29 mouse cellular contexts compared by ENCODE assay signal in the genomic region with DNA sequence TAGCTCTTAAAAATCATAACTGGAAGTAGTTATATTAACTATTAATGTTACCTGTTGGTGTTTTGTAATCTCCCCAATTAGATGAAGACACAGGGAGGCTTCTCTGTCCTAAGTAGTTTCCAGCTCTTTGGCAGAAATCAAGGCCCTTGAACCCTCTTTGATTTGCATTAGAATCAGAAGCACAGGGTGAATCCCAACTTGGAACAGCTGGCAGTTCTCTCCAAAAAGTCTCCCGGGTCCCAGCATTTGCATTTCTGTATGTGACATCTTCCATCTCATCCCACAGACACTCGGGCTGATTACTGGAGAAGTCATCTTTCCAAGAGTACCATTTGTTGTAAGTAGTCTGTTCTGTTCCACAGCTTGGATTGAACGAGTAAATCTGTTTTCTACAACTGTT. TPM values are rescaled to one million over a fixed set of nuclear protein-coding genes. Genes with fewer than 3 reads are reported as not detected.
A peak's percentile ranks its signal among the peaks of the same experiment; 100 is the strongest.
DNase-seq lines count a peak whose midpoint lies in the region; ATAC-seq and TF ChIP-seq lines count a peak whose summit lies in the region.
"Had no signal": no experiment of that assay in that cellular context is flagged by ENCODE, and none has a peak within 500 bp of the region (broad histone marks: within the 10 kb centered on the region; RNA-seq: fewer than 3 reads in every experiment).

No protein-coding gene starts in this region.

- ATAC-seq in megakaryocyte, adult 5-6 weeks (ENCODE audit: poor library complexity, severe bottlenecking): no peak
- ATAC-seq: activated CD4-positive, CD25-positive, alpha-beta regulatory T cell, adult 4 months; CD4-positive, CD25-positive, alpha-beta regulatory T cell, adult 4 months; forebrain, embryonic 14.5 days; forebrain, embryonic 16.5 days; Patski had no signal

- no peak for TF ChIP-seq CTCF in E14TG2a.4 (conservative IDR thresholded peaks at IDR 0.05; ENCODE audit: low read length)
- no peak for TF ChIP-seq CTCF in lung, adult 2 months (IDR thresholded peaks at IDR 0.05; ENCODE audit: insufficient read depth, low read length)

- H3K27me3 ChIP-seq in E14TG2a.4 (ENCODE audit: insufficient read depth, low read length): no peaks in the 10 kb centered on the region
- H3K27me3 ChIP-seq: CH12.LX; embryonic facial prominence, embryonic 13.5 days; embryonic facial prominence, embryonic 15.5 days; forebrain, embryonic 12.5 days; Patski had no signal

- DNase-seq in ES-CJ7 (ENCODE audit: low read depth, low spot score): peak; percentile 58
- peak; percentile 61 for DNase-seq in R1 (ENCODE audit: low read depth, low spot score)
- DNase-seq in lung, adult 2 months: no peak
- no peak for DNase-seq in retina, embryonic 14.5 days (ENCODE audit: low spot score)
- DNase-seq: adrenal gland, adult 8-10 months; adrenal gland, postnatal 14 days; B cell, adult 2 months; cerebellum, adult 11 months; cerebellum, adult 18-20 months; cerebellum, adult 8-10 months; cerebellum, adult 9-11 months; cerebellum, postnatal 14 days; cerebellum, postnatal 36 days had no signal

- H3K9me3 ChIP-seq in E14TG2a.4 (ENCODE audit: low read length): no peaks in the 10 kb centered on the region
- H3K9me3 ChIP-seq: embryonic facial prominence, embryonic 13.5 days; embryonic facial prominence, embryonic 15.5 days; forebrain, embryonic 10.5 days; forebrain, embryonic 12.5 days; G1E had no signal

- no peaks in the 10 kb centered on the region for H3K36me3 ChIP-seq in E14TG2a.4 (ENCODE audit: insufficient read depth, low read length)
- H3K36me3 ChIP-seq: forebrain, embryonic 10.5 days; forebrain, embryonic 12.5 days had no signal

- TF ChIP-seq POLR2A in lung, adult 2 months (IDR thresholded peaks at IDR 0.05; ENCODE audit: borderline replicate concordance, extremely low read depth, low read depth, low read length): no peak

- H3K4me1 ChIP-seq in E14TG2a.4 (replicated peaks; ENCODE audit: low read depth, low read length): peaks cover 27% of the 10 kb centered on the region
- H3K4me1 ChIP-seq in lung, adult 2 months (ENCODE audit: control insufficient read depth, insufficient read depth, low read length): no peaks in the 10 kb centered on the region
- H3K4me1 ChIP-seq: embryonic facial prominence, embryonic 13.5 days; embryonic facial prominence, embryonic 15.5 days had no signal

- WGBS in lung, adult 2 months: 42% methylated on average over 3 of the region's 3 CpGs

- H3K4me3 ChIP-seq in E14TG2a.4 (replicated peaks; ENCODE audit: low read length): peak overlapping the region; percentile 29; the same call in 1 of the 2 replicates
- H3K4me3 ChIP-seq in lung, adult 2 months (replicated peaks; ENCODE audit: extremely low read depth, low read depth, low read length): no peak overlapping the region
- H3K4me3 ChIP-seq: embryonic facial prominence, embryonic 13.5 days; embryonic facial prominence, embryonic 15.5 days; erythroblast, embryonic 14.5 days; forebrain, embryonic 10.5 days; forebrain, embryonic 12.5 days had no signal

RNA-seq across cellular contexts. Expression of a gene that starts 12.3 kb away (rescaled TPM):
- polyA plus RNA-seq in lung, adult 2 months (2012; rRNA removed): 15.1 and 16.9 TPM in 2 replicates
- 266 and 325 TPM in 2 replicates for total RNA-seq in megakaryocyte, adult 5-6 weeks (2015)
- 179 and 182 TPM in 2 replicates for total RNA-seq in megakaryocyte, adult 5-6 weeks (2017)

RNA-seq across cellular contexts. Expression of a gene that starts 44.2 kb away (rescaled TPM):
- 1.7 TPM in 1 of 2 replicates, not detected in the other for polyA plus RNA-seq in lung, adult 2 months (2012; rRNA removed)
- total RNA-seq in megakaryocyte, adult 5-6 weeks (2015): not detected in 2 replicates
- total RNA-seq in megakaryocyte, adult 5-6 weeks (2017): not detected in 2 replicates
- total RNA-seq: common myeloid progenitor, adult 5-6 weeks; G1E had no signal
- polyA plus RNA-seq: activated CD4-positive, CD25-positive, alpha-beta regulatory T cell, adult 4 months; brain, embryonic 14.5 days; CD4-positive, CD25-positive, alpha-beta regulatory T cell, adult 4 months; erythroblast, embryonic 14.5 days; G1E had no signal

RNA-seq across cellular contexts. Expression of a gene that starts 52.4 kb away (rescaled TPM):
- polyA plus RNA-seq in lung, adult 2 months (2012; rRNA removed): 3.6 and 4.7 TPM in 2 replicates
- total RNA-seq in megakaryocyte, adult 5-6 weeks (2015): 11.2 and 11.8 TPM in 2 replicates
- 13.0 and 14.6 TPM in 2 replicates for total RNA-seq in megakaryocyte, adult 5-6 weeks (2017)

Comparison
In these comparisons a context has a peak if more than half of its experiments do, and no peak if none do; other contexts are left out.
1. DNase-seq: peak in ES-CJ7 (single experiment) and R1 (single experiment); none in lung, adult 2 months (single experiment) and retina, embryonic 14.5 days (single experiment).